Mouse (Mus musculus): ENCODE results near the gene Arid3a. TPM values are rescaled to one million over a fixed set of nuclear protein-coding genes. Genes with fewer than 3 reads are reported as not detected.

The Arid3a gene
- total and polyA plus RNA-seq, 2 experiments, result 0.37 to 0.69 TPM

GRCm38 (mm10) chr10:79900951-79901410, 25.9 kb upstream of the Arid3a start:
- no peak overlapping the region for H3K4me3 ChIP-seq (ENCODE audit: insufficient read depth, low read depth, low read length)
- 82% methylated on average over 2 of the region's 2 CpGs for WGBS
- no peak overlapping the region for H3K9ac ChIP-seq (ENCODE audit: low read depth, low read length)
- H3K79me2 ChIP-seq (ENCODE audit: control insufficient read depth, insufficient read depth, low read length), result peaks cover 3% of the 10 kb centered on the region; the same call in 1 of the 2 replicates
- TF ChIP-seq POLR2A (IDR thresholded peaks at IDR 0.05; ENCODE audit: extremely low read depth, insufficient read depth, low read length), result no peak
- peak; percentile 45 for TF ChIP-seq CTCF (IDR thresholded peaks at IDR 0.05; ENCODE audit: low read depth, low read length)
- H3K27ac ChIP-seq (replicated peaks; ENCODE audit: insufficient read depth, low read depth, low read length), result no peak overlapping the region
- H3K4me1 ChIP-seq (ENCODE audit: control insufficient read depth, insufficient read depth, low read length), result peaks cover 13% of the 10 kb centered on the region
- no peaks in the 10 kb centered on the region for H3K27me3 ChIP-seq (ENCODE audit: control insufficient read depth, insufficient read depth, low read length)
- DNase-seq (ENCODE audit: extremely low read depth, low read depth, low spot score), result no peak
- no peaks in the 10 kb centered on the region for H3K36me3 ChIP-seq (ENCODE audit: control insufficient read depth, insufficient read depth, low read length)

GRCm38 (mm10) chr10:79906712-79907111, 20.1 kb upstream of the Arid3a start:
- TF ChIP-seq POLR2A (IDR thresholded peaks at IDR 0.05; ENCODE audit: extremely low read depth, insufficient read depth, low read length) (no peak), CTCF (IDR thresholded peaks at IDR 0.05; ENCODE audit: low read depth, low read length) (no peak)
- H3K27ac ChIP-seq (replicated peaks; ENCODE audit: insufficient read depth, low read depth, low read length), result no peak overlapping the region
- no peaks in the 10 kb centered on the region for H3K4me1 ChIP-seq (ENCODE audit: control insufficient read depth, insufficient read depth, low read length)
- H3K4me3 ChIP-seq (ENCODE audit: insufficient read depth, low read depth, low read length), result no peak overlapping the region
- no peak for DNase-seq (ENCODE audit: extremely low read depth, low read depth, low spot score)
- no peak overlapping the region for H3K9ac ChIP-seq (ENCODE audit: low read depth, low read length)
- 98% methylated on average over 9 of the region's 9 CpGs for WGBS
- H3K36me3 ChIP-seq (ENCODE audit: control insufficient read depth, insufficient read depth, low read length), result no peaks in the 10 kb centered on the region
- H3K27me3 ChIP-seq (ENCODE audit: control insufficient read depth, insufficient read depth, low read length), result no peaks in the 10 kb centered on the region
- no peaks in the 10 kb centered on the region for H3K79me2 ChIP-seq (ENCODE audit: control insufficient read depth, insufficient read depth, low read length)

- H3K36me3 ChIP-seq (ENCODE audit: control insufficient read depth, insufficient read depth, low read length), result no peaks in the 10 kb centered on the region
- DNase-seq (ENCODE audit: extremely low read depth, low read depth, low spot score), result no peak
- 95% methylated on average over 10 of the region's 10 CpGs for WGBS
- no peaks in the 10 kb centered on the region for H3K4me1 ChIP-seq (ENCODE audit: control insufficient read depth, insufficient read depth, low read length)
- H3K9ac ChIP-seq (ENCODE audit: low read depth, low read length), result no peak overlapping the region
- no peaks in the 10 kb centered on the region for H3K79me2 ChIP-seq (ENCODE audit: control insufficient read depth, insufficient read depth, low read length)
- TF ChIP-seq POLR2A (IDR thresholded peaks at IDR 0.05; ENCODE audit: extremely low read depth, insufficient read depth, low read length) (no peak), CTCF (IDR thresholded peaks at IDR 0.05; ENCODE audit: low read depth, low read length) (no peak)
- no peak overlapping the region for H3K4me3 ChIP-seq (ENCODE audit: insufficient read depth, low read depth, low read length)
- H3K27ac ChIP-seq (replicated peaks; ENCODE audit: insufficient read depth, low read depth, low read length), result no peak overlapping the region
- H3K27me3 ChIP-seq (ENCODE audit: control insufficient read depth, insufficient read depth, low read length), result no peaks in the 10 kb centered on the region
Observed at GRCm38 (mm10) chr10:79907415-79907814, 19.4 kb upstream of the Arid3a start.

- H3K9ac ChIP-seq (ENCODE audit: low read depth, low read length), result peak within 1 kb of the TSS; percentile 98
- 2% methylated on average over 51 of the region's 52 CpGs for WGBS
- H3K79me2 ChIP-seq (ENCODE audit: control insufficient read depth, insufficient read depth, low read length), result no peaks in the 10 kb centered on the region
- peak within 1 kb of the TSS; percentile 92 for H3K4me3 ChIP-seq (ENCODE audit: insufficient read depth, low read depth, low read length)
- TF ChIP-seq POLR2A (IDR thresholded peaks at IDR 0.05; ENCODE audit: extremely low read depth, insufficient read depth, low read length), result 0 out of 2 replicates have a peak, but pooled peaks have one; percentile 30
- TF ChIP-seq CTCF (IDR thresholded peaks at IDR 0.05; ENCODE audit: low read depth, low read length), result no peak
- H3K4me1 ChIP-seq (ENCODE audit: control insufficient read depth, insufficient read depth, low read length), result no peaks in the 10 kb centered on the region
- H3K27me3 ChIP-seq (ENCODE audit: control insufficient read depth, insufficient read depth, low read length), result no peaks in the 10 kb centered on the region
- peak within 1 kb of the TSS; percentile 98 for H3K27ac ChIP-seq (replicated peaks; ENCODE audit: insufficient read depth, low read depth, low read length)
- H3K36me3 ChIP-seq (ENCODE audit: control insufficient read depth, insufficient read depth, low read length), result no peaks in the 10 kb centered on the region
- DNase-seq (ENCODE audit: extremely low read depth, low read depth, low spot score), result peak; percentile 89
Observed at GRCm38 (mm10) chr10:79908167-79909091, 18.4 kb upstream of the Arid3a start, which contains the start of gene Med16. TSS of gene Med16 (minus strand) at chr10:79908923.

GRCm38 (mm10) chr10:79909092-79909922, 17.5 kb upstream of the Arid3a start:
- Histone ChIP-seq H3K9ac (ENCODE audit: low read depth, low read length) (no peak overlapping the region), H3K36me3 (ENCODE audit: control insufficient read depth, insufficient read depth, low read length) (no peaks in the 10 kb centered on the region), H3K4me1 (ENCODE audit: control insufficient read depth, insufficient read depth, low read length) (no peaks in the 10 kb centered on the region), H3K79me2 (ENCODE audit: control insufficient read depth, insufficient read depth, low read length) (no peaks in the 10 kb centered on the region), H3K4me3 (ENCODE audit: insufficient read depth, low read depth, low read length) (no peak overlapping the region; the same call in 1 of the 2 replicates), H3K27me3 (ENCODE audit: control insufficient read depth, insufficient read depth, low read length) (no peaks in the 10 kb centered on the region), H3K27ac (replicated peaks; ENCODE audit: insufficient read depth, low read depth, low read length) (0 out of 2 replicates have a peak overlapping the region, but pooled peaks have one; percentile 3)
- peak; percentile 77 for DNase-seq (ENCODE audit: extremely low read depth, low read depth, low spot score)
- WGBS, result 27% methylated on average over 14 of the region's 14 CpGs
- TF ChIP-seq POLR2A (IDR thresholded peaks at IDR 0.05; ENCODE audit: extremely low read depth, insufficient read depth, low read length), result no peak

All from liver, adult 2 months (tissue).